Mouse (Mus musculus): ENCODE measurements around the gene Chdh.

DNA sequence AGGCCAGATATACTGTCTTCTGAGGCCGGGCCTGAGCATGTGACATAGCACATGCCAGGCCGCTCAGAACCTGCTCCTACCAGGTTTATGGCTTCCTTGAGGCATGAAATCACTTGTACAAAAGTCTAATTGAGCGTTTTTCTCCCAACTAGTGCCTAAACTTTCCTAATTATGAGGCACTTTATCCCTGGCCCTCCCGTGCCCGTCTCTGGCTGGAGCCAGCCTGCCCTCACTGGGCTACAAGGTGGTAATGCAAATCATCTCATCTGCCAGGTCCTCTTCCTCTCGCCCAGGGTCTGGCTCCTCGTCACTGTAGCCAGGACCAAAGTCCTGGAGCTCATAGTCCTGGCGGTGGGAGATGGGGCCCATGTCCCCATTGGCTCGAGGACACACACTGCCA lies 33.0 kb downstream of the Chdh start:
- TF ChIP-seq POLR2A (IDR thresholded peaks at IDR 0.05; ENCODE audit: borderline replicate concordance, extremely low read depth, insufficient read depth, insufficient read length, poor library complexity, severe bottlenecking) (no peak), CTCF (IDR thresholded peaks at IDR 0.05; ENCODE audit: borderline replicate concordance, extremely low read depth, insufficient read depth, insufficient read length) (no peak)

Data from brain, embryonic 14.5 days (tissue).